Mouse (Mus musculus) midbrain, embryonic 15.5 days (tissue): Measurements from ENCODE around the gene Col4a2. TPM values are rescaled to one million over a fixed set of nuclear protein-coding genes. Genes with fewer than 3 reads are reported as not detected.

Experiments used
- ATAC-seq: fragments of 200-750 bp; cut with Nextera tagmentation; replicated peaks from 2 replicates; pipeline ENCODE4 v1.8.0; 2017; ENCODE audit warnings: moderate TSS enrichment
- H3K27ac ChIP-seq: fragments of 300-500 bp; sonication (generic); 2 replicates; pipeline ENCODE4 v1.5.1; 2015; ENCODE audit warnings: mild to moderate bottlenecking, inconsistent platforms
- H3K27me3 ChIP-seq: fragments of 300-500 bp; sonication (generic); replicated peaks from 2 replicates; pipeline ENCODE4 v1.6.1; 2015; ENCODE audit warnings: inconsistent platforms
- H3K36me3 ChIP-seq: fragments of 300-500 bp; sonication (generic); replicated peaks from 2 replicates; pipeline ENCODE4 v1.6.1; 2015; ENCODE audit warnings: inconsistent platforms
- H3K4me1 ChIP-seq: fragments of 300-500 bp; sonication (generic); 2 replicates; pipeline ENCODE4 v1.6.1; 2015; ENCODE audit warnings: inconsistent platforms
- H3K4me2 ChIP-seq: fragments of 300-500 bp; sonication (generic); 2 replicates; pipeline ENCODE4 v1.6.1; 2015; ENCODE audit warnings: inconsistent platforms, mild to moderate bottlenecking, moderate library complexity
- H3K4me3 ChIP-seq: fragments of 300-500 bp; sonication (generic); 2 replicates; pipeline ENCODE4 v1.5.1; 2015; ENCODE audit warnings: mild to moderate bottlenecking, inconsistent platforms
- H3K9ac ChIP-seq: fragments of 300-500 bp; sonication (generic); 2 replicates; pipeline ENCODE4 v1.6.1; 2015; ENCODE audit warnings: mild to moderate bottlenecking, inconsistent platforms
- H3K9me3 ChIP-seq: fragments of 300-500 bp; sonication (generic); 2 replicates; pipeline ENCODE4 v1.6.1; 2016; ENCODE audit warnings: inconsistent platforms
- WGBS: fragments of 180-500 bp; shearing (Covaris S2); methylation state at CpG from one replicate; pipeline ENCODE4 v1.1.7; 2015; ENCODE audit warnings: mixed read lengths; 5-methylcytosine and 5-hydroxymethylcytosine counted together
- polyA plus RNA-seq: library from polyadenylated mRNA; unstranded; fragments of >200 nt; fragmentation: Nextera tagmentation; extraction: Ambion mirVana; gene quantifications from 2 replicates; pipeline ENCODE4 v1.2.1, GENCODE M21; 2015

Col4a2 gene
- polyA plus RNA-seq, 1 experiment from 2014 or later = 43.7 TPM

- no peak overlapping the region for H3K27ac ChIP-seq
- H3K36me3 ChIP-seq = no peaks in the 10 kb centered on the region
- no peak overlapping the region for H3K4me2 ChIP-seq
- H3K9ac ChIP-seq = no peak overlapping the region
- WGBS = 92% methylated on average over 8 of the region's 8 CpGs
- no peak overlapping the region for H3K4me3 ChIP-seq
- H3K27me3 ChIP-seq = no peaks in the 10 kb centered on the region
- no peaks in the 10 kb centered on the region for H3K9me3 ChIP-seq
- ATAC-seq = no peak
- no peaks in the 10 kb centered on the region for H3K4me1 ChIP-seq
These were observed 42.3 kb downstream of the Col4a2 start for GRCm38 (mm10) chr8:11354800-11355451.

DNA sequence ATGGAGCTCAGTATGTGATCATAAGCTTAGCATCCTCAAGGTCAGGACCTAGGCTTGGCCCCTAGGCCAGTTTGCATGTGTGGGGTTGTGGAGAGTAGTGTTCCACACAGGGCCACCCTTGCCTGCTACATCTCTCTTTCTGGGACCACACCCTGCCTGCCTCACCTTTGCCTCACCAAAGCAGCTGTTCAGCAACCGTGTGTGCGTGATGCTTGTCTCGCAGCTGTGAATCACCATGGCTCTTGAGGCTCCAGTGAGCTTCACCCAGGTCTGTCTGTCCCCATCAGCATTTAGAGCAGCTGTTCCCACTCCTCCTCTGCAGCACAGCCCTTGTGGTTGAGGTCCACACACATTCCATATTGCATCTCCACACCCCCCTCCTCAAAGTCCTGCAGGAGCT lies 43.3 kb downstream of the Col4a2 start:
- Histone ChIP-seq H3K4me3 (no peak overlapping the region), H3K9me3 (no peaks in the 10 kb centered on the region), H3K27me3 (no peaks in the 10 kb centered on the region), H3K27ac (no peak overlapping the region), H3K9ac (no peak overlapping the region), H3K4me2 (no peak overlapping the region), H3K36me3 (no peaks in the 10 kb centered on the region), H3K4me1 (no peaks in the 10 kb centered on the region)
- WGBS = 91% methylated on average over 3 of the region's 3 CpGs
- no peak for ATAC-seq

GRCm38 (mm10) chr8:11356776-11357175 lies 44.2 kb downstream of the Col4a2 start:
- H3K27ac ChIP-seq = no peak overlapping the region
- 81% methylated on average over 8 of the region's 8 CpGs for WGBS
- peaks cover 3% of the 10 kb centered on the region; the same call in 1 of the 2 replicates for H3K4me1 ChIP-seq
- H3K4me2 ChIP-seq = no peak overlapping the region
- no peak overlapping the region for H3K9ac ChIP-seq
- H3K36me3 ChIP-seq = no peaks in the 10 kb centered on the region
- no peaks in the 10 kb centered on the region for H3K27me3 ChIP-seq
- H3K9me3 ChIP-seq = no peaks in the 10 kb centered on the region
- no peak for ATAC-seq
- H3K4me3 ChIP-seq = no peak overlapping the region

DNA sequence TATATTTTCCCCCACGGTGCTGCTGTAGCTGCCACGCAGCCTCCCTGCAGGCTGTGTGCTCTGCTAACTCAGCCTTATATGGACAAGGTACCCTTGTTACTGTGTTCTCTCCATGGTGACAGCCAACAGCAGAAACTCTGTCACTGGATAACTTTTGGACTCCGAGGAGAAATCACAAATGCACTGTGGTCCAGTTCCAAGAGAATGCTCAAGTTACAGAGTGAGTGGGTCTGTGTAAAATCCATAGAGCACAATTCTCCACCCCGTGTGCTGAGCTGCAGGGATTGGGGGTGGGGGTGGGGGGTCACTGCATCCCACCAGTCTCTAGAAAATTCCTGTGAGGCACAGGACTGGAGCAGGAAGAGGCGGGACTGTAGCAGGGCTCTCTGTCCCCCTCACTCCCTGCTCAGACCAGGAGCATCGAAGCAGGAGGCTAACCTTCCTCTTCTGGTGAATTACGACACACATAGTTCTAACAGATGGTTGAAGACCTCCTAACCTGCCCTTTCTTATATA lies 45.4 kb downstream of the Col4a2 start:
- H3K4me1 ChIP-seq = peaks cover 15% of the 10 kb centered on the region
- 57% methylated on average over 7 of the region's 7 CpGs for WGBS
- H3K9ac ChIP-seq = no peak overlapping the region
- no peak for ATAC-seq
- H3K27ac ChIP-seq = no peak overlapping the region
- H3K4me3 ChIP-seq = no peak overlapping the region
- H3K4me2 ChIP-seq = no peak overlapping the region
- H3K9me3 ChIP-seq = no peaks in the 10 kb centered on the region
- no peaks in the 10 kb centered on the region for H3K27me3 ChIP-seq
- no peaks in the 10 kb centered on the region for H3K36me3 ChIP-seq

DNA sequence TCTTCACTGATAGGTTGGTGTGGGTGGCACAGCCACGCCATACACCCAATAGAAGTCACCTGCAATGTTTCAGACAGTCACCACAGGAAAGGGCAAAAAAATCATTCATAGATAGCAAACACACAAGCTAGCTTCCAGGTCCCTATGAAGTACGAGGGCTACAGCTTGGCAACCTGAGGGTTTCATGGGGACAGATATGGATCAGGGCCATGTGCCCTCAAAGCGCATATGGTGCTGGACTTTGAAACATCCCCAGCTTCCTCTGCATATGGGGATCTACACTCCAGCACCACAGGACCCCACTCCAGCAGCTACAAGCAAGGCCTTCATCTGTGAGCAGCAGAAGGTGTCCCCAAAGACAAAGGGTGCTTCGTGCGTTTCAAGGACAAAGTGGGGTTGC lies 47.2 kb downstream of the Col4a2 start:
- WGBS = 88% methylated on average over 5 of the region's 5 CpGs
- Histone ChIP-seq H3K27me3 (no peaks in the 10 kb centered on the region), H3K4me3 (no peak overlapping the region), H3K27ac (no peak overlapping the region), H3K9me3 (no peaks in the 10 kb centered on the region), H3K4me2 (no peak overlapping the region), H3K36me3 (no peaks in the 10 kb centered on the region), H3K9ac (no peak overlapping the region), H3K4me1 (peaks cover 18% of the 10 kb centered on the region)
- ATAC-seq = no peak

- peak; percentile 37; the same call in 1 of the 2 replicates for ATAC-seq
- no peaks in the 10 kb centered on the region for H3K9me3 ChIP-seq
- no peaks in the 10 kb centered on the region for H3K27me3 ChIP-seq
- no peak overlapping the region for H3K4me2 ChIP-seq
- no peak overlapping the region for H3K9ac ChIP-seq
- peaks cover 18% of the 10 kb centered on the region for H3K4me1 ChIP-seq
- WGBS = 54% methylated on average over 9 of the region's 9 CpGs
- H3K36me3 ChIP-seq = no peaks in the 10 kb centered on the region
- no peak overlapping the region for H3K4me3 ChIP-seq
- no peak overlapping the region for H3K27ac ChIP-seq
These were observed 49.1 kb downstream of the Col4a2 start for GRCm38 (mm10) chr8:11361546-11362277.

DNA sequence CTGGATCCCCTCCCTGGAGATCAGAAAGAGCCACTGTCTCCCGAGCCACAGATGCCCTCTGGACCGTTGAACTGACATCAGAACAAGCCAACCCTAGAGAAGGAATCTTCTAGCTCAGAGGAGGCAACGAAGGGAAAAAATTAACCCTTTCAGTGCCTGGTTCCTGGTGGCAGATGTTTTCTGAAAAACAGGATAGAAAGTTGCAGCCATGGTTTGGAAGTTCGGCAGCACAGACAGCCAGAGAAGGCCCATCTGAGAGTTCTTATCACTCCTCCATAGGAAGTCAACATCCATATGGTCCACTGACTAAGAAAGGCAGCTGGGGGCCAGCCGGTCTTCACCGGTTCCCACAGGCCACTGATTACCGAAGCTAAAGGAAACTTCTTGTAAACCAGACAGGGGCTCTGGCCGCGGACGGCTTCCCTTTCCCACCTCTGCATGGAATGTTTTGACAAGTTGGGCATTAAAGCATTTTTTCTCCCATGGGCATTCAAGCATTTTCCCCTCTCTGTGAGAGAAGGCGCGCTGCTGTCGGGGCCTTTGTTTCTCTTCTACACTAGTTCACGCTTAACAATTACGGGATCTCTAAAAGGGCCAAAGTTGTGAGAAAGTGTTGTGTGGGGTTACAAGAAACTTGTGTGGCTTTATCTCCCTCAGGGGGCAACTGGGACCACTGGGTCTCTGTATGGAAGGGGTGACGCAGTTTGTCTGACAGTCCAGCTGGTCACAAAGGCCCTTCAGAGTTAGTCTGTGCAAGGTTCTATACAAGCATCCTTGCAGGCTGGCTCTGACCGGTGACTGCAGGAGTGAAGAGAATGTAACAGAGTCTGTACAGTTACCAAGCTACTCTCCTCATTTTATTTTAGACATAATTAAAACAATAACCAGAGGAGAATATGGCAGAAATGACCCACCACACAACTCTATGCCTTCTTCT lies 49.9 kb downstream of the Col4a2 start:
- H3K4me1 ChIP-seq = peaks cover 18% of the 10 kb centered on the region
- no peak overlapping the region for H3K4me2 ChIP-seq
- H3K9me3 ChIP-seq = no peaks in the 10 kb centered on the region
- H3K4me3 ChIP-seq = no peak overlapping the region
- WGBS = 5% methylated on average over 17 of the region's 17 CpGs
- H3K9ac ChIP-seq = no peak overlapping the region
- H3K27ac ChIP-seq = 0 out of 2 replicates have a peak overlapping the region, but pooled peaks have one; percentile 21
- ATAC-seq = no peak
- no peaks in the 10 kb centered on the region for H3K27me3 ChIP-seq
- no peaks in the 10 kb centered on the region for H3K36me3 ChIP-seq

GRCm38 (mm10) chr8:11363340-11364126 lies 50.9 kb downstream of the Col4a2 start:
- H3K27ac ChIP-seq = no peak overlapping the region
- H3K4me2 ChIP-seq = no peak overlapping the region
- no peak for ATAC-seq
- H3K9ac ChIP-seq = no peak overlapping the region
- H3K4me3 ChIP-seq = no peak overlapping the region
- no peaks in the 10 kb centered on the region for H3K9me3 ChIP-seq
- H3K36me3 ChIP-seq = no peaks in the 10 kb centered on the region
- H3K4me1 ChIP-seq = peaks cover 18% of the 10 kb centered on the region
- H3K27me3 ChIP-seq = no peaks in the 10 kb centered on the region
- WGBS = 61% methylated on average over 13 of the region's 13 CpGs

DNA sequence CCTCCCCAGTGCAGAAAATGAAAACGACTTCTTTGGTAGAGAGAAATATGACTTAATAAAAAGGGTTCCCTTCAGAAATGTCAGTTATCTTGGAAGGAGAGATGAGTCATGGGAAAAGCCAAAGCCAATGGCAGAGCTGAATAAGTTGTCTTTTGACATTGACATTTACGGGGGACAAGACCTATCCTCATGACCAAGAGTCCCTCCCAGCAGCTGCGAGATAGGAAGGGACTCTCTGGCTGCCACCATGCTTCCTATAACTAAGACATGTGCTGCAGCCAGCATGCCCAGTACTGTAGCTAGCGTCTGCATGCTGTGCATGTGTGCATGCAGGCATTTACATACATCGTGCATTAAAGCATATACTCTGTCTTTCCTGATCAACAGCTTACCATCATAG lies 53.6 kb downstream of the Col4a2 start:
- no peak overlapping the region for H3K4me2 ChIP-seq
- H3K9me3 ChIP-seq = no peaks in the 10 kb centered on the region
- no peak for ATAC-seq
- H3K27me3 ChIP-seq = no peaks in the 10 kb centered on the region
- H3K9ac ChIP-seq = no peak overlapping the region
- peaks cover 18% of the 10 kb centered on the region for H3K4me1 ChIP-seq
- no peak overlapping the region for H3K4me3 ChIP-seq
- no peak overlapping the region for H3K27ac ChIP-seq
- 85% methylated on average over 5 of the region's 5 CpGs for WGBS
- no peaks in the 10 kb centered on the region for H3K36me3 ChIP-seq

DNA sequence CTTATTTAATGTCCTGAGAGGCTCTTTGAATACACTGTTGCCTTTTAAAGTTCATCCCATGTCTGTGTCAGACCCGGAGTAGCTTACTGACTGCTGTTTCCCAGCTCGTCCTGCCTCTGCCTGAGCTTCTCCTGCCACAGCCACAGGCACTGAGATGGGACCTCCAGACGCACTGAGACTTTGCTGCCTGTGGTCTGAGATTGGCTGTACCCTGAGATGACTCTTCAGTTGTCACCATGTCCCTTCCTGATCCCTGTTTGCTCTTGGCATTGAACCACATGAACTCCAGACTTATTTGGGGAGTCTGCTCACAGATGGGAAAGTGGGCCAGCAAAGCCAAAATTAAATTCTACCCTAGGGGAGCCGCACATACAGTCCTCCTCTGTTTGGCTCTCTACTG lies 54.1 kb downstream of the Col4a2 start:
- H3K4me1 ChIP-seq = peaks cover 16% of the 10 kb centered on the region
- H3K9me3 ChIP-seq = no peaks in the 10 kb centered on the region
- no peak overlapping the region for H3K4me3 ChIP-seq
- H3K9ac ChIP-seq = no peak overlapping the region
- WGBS = 82% methylated on average over 4 of the region's 4 CpGs
- no peak overlapping the region for H3K27ac ChIP-seq
- no peak for ATAC-seq
- H3K4me2 ChIP-seq = no peak overlapping the region
- H3K27me3 ChIP-seq = no peaks in the 10 kb centered on the region
- H3K36me3 ChIP-seq = no peaks in the 10 kb centered on the region

DNA sequence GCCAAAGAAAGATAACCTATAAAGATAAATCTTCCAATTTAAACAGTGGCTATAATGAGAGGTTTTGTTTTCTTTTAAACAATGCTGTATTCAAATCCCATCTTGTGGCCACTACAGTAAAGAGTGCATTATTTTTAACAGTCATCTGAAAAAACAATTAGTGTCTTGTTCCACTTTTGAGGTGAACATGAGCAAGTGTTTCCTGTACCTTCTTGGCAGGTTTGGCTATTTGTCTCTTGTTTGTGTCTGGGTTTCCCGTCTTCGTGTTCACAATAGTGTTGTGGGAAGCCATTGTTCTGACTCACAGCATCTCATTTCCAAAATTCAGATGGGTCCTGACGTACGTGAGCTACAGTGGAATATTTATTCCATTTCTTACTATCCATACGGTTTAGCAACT lies 55.1 kb downstream of the Col4a2 start:
- H3K9ac ChIP-seq = no peak overlapping the region
- no peak overlapping the region for H3K4me3 ChIP-seq
- no peak overlapping the region for H3K27ac ChIP-seq
- ATAC-seq = no peak
- 83% methylated on average over 5 of the region's 5 CpGs for WGBS
- no peaks in the 10 kb centered on the region for H3K36me3 ChIP-seq
- H3K27me3 ChIP-seq = no peaks in the 10 kb centered on the region
- peaks cover 7% of the 10 kb centered on the region for H3K4me1 ChIP-seq
- no peak overlapping the region for H3K4me2 ChIP-seq
- no peaks in the 10 kb centered on the region for H3K9me3 ChIP-seq
